Mouse (Mus musculus): ENCODE data around the gene Gm2a. TPM values are rescaled to one million over a fixed set of nuclear protein-coding genes. Genes with fewer than 3 reads are reported as not detected.

Gene Gm2a
- polyA plus RNA-seq, 1 experiment = 231 TPM

DNA sequence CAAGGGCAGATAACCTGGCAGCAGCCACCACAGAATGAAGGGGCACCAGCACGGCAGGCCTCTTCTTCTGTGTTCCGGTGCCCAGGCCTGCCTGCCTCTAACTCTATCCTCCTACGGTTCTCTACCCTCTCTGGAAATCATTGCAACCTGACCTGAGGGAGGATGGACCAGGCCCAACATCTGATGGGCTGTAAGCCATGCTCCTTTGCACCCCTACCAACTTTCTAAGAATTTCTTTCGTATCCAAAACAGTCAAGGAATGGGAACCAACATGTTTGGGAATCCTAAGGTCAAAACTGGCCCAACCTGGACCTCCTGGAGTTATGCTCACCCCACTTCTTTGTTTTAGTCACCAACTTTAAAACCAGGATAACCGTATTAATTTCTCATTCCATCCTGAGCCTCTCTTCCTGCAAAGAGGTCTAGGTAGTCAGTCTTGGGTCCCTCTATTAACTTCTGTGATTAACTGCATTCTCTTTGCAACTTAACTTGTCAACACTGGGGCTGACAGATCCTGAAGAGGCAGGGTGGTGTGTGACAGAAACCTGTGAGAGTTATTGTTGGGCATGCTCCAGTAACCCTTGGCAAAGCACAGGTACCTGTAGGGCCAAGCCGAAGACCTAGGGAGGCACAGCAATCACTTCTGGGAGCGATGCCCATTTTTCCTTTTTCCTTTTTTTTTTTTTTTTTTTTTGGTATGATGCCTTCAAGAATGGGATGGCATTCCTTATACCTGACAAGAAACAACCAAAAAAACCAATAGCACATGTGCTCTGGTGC is 11.8 kb downstream of the Gm2a start:
- no peak for TF ChIP-seq CTCF (IDR thresholded peaks at IDR 0.05; ENCODE audit: low read depth, low read length)
- TF ChIP-seq POLR2A (IDR thresholded peaks at IDR 0.05; ENCODE audit: borderline replicate concordance, low read depth, low read length) = no peak
- Histone ChIP-seq H3K4me1 (ENCODE audit: control insufficient read depth, insufficient read depth, low read length) (peaks cover 35% of the 10 kb centered on the region), H3K27ac (ENCODE audit: insufficient read depth, low read depth, low read length) (no peak overlapping the region), H3K4me3 (ENCODE audit: insufficient read depth, low read length) (no peak overlapping the region)

DNA sequence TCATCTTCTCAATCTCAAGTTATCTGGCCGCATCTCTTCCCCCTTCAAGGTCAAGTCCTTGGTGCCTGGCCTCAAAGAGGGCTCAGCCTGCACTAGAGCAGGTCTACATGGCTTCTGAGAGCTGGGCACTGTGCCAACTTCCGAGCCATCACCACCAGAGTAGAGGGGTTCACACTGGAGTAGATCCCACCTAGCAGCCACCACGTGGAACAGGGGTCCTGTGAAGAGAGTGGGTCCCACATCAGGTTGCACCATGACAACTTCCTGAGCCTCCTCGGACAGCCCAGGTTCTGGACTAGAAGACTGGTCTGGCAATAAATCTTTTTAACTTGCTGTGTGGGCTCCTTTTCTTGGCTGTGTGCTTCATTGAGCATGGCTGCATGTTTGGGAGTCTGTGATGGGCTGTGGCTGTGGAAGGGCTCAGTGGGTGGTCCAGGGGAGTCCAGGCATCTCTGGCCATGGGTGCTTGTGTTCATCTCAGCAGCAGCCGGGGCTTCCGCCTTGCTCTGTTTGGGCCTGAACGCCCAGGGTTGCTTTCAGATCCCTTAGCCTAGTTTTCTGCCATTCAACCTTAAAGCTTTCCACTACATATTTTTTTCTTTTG is 12.8 kb downstream of the Gm2a start:
- Histone ChIP-seq H3K4me1 (ENCODE audit: control insufficient read depth, insufficient read depth, low read length) (peaks cover 37% of the 10 kb centered on the region), H3K27ac (ENCODE audit: insufficient read depth, low read depth, low read length) (no peak overlapping the region), H3K4me3 (ENCODE audit: insufficient read depth, low read length) (no peak overlapping the region)
- TF ChIP-seq POLR2A (IDR thresholded peaks at IDR 0.05; ENCODE audit: borderline replicate concordance, low read depth, low read length) (no peak), CTCF (IDR thresholded peaks at IDR 0.05; ENCODE audit: low read depth, low read length) (no peak)

DNA sequence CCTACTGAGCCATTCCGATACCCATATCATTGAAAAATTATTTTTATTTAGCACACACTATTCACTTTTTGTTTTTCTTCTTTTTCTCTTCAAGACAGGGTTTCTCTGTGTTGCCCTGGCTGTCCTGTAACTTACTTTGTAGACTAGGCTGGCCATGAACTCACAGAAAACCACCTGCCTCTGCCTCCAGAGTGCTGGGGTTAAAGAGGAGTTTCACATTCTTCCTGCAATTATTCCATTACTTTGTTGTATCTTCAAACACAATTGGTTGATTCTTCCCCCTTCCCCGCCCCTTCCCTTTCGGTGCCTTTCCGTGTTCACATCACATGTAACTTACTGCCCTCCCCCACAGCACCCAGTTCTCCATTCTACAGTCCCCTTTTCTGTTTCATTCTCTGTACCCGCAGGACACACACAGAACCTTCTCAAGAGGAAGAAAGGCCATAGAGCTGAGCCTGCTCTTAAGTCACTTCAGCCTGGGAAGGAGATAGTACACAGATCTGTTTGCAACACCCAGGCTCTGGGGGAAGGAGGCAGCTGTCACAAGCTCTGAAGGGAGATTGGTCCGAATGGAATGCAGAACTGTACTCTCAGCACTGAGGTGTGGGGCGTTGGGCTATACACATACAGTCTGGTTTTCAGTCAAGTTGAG is 15.4 kb downstream of the Gm2a start:
- TF ChIP-seq POLR2A (IDR thresholded peaks at IDR 0.05; ENCODE audit: borderline replicate concordance, low read depth, low read length) = no peak
- no peak for TF ChIP-seq CTCF (IDR thresholded peaks at IDR 0.05; ENCODE audit: low read depth, low read length)
- Histone ChIP-seq H3K4me3 (ENCODE audit: insufficient read depth, low read length) (peak overlapping the region; percentile 15), H3K4me1 (ENCODE audit: control insufficient read depth, insufficient read depth, low read length) (peaks cover 24% of the 10 kb centered on the region), H3K27ac (ENCODE audit: insufficient read depth, low read depth, low read length) (peak overlapping the region; percentile 78)

DNA sequence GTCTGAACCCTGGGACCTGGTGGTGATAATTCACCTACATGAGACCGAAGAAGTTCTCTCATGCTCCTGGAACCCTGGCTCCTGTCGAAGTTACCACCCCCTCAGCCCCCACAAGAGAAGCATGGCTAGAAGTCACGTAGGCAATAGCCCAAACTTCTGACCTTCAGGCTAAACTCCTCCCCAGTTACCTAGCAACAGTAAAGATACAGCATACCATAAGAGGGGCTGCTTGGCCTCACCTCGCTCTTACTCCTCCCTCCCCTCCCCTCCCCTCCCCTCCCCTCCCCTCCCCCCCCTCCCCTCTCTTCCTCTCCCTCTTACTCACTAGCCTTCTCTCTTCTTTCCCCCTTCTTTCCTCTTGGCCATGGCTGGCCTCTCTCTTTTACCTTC is 15.9 kb downstream of the Gm2a start:
- peak overlapping the region; percentile 15 for H3K4me3 ChIP-seq (ENCODE audit: insufficient read depth, low read length)
- H3K27ac ChIP-seq (ENCODE audit: insufficient read depth, low read depth, low read length) = peak overlapping the region; percentile 78
- peaks cover 24% of the 10 kb centered on the region for H3K4me1 ChIP-seq (ENCODE audit: control insufficient read depth, insufficient read depth, low read length)

DNA sequence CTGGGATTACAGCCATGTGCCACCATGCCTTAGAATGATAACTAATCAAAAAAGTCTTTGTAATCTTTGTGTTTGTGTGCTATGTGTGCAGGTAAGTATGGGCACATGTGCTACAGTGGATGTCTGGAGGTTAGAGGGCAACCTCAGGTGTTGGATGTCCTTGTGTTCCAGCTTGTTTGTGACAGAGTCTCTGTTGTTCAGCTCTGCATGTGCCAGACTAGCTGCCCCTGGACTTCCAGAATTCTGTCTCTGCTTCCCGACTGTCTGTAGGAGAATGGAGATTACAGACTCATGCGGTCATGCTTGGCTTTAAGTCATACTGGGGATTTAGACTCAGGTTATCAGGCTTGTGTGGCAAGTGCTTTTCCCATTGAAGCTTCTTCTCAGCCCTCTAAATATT is 16.4 kb downstream of the Gm2a start:
- Histone ChIP-seq H3K4me3 (ENCODE audit: insufficient read depth, low read length) (no peak overlapping the region), H3K27ac (ENCODE audit: insufficient read depth, low read depth, low read length) (peak overlapping the region; percentile 78), H3K4me1 (ENCODE audit: control insufficient read depth, insufficient read depth, low read length) (peaks cover 24% of the 10 kb centered on the region)
- no peak for TF ChIP-seq CTCF (IDR thresholded peaks at IDR 0.05; ENCODE audit: low read depth, low read length)
- TF ChIP-seq POLR2A (IDR thresholded peaks at IDR 0.05; ENCODE audit: borderline replicate concordance, low read depth, low read length) = no peak

DNA sequence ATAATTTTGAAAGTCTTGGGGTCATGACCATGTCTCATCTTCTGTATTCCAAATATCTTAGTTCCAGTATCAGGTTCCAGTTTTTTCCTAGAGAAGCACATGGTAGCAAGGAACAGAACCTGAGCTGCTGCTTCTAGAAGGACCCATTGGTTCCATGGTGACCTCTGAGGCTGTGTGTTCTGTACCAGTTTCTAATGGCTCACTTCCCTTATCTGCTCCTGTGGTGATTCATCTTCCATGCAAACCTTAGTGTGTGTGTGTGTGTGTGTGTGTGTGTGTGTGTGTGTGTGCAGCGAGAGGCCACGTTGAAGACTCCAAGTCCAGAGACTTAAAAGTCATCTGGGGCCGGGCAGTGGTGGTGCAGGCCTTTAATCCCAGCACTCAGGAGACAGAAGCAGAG is 18.1 kb downstream of the Gm2a start:
- Histone ChIP-seq H3K4me1 (ENCODE audit: control insufficient read depth, insufficient read depth, low read length) (peaks cover 28% of the 10 kb centered on the region), H3K27ac (ENCODE audit: insufficient read depth, low read depth, low read length) (0 out of 2 replicates have a peak overlapping the region, but pooled peaks have one; percentile 21), H3K4me3 (ENCODE audit: insufficient read depth, low read length) (no peak overlapping the region)
- TF ChIP-seq CTCF (IDR thresholded peaks at IDR 0.05; ENCODE audit: low read depth, low read length) (no peak), POLR2A (IDR thresholded peaks at IDR 0.05; ENCODE audit: borderline replicate concordance, low read depth, low read length) (no peak)

DNA sequence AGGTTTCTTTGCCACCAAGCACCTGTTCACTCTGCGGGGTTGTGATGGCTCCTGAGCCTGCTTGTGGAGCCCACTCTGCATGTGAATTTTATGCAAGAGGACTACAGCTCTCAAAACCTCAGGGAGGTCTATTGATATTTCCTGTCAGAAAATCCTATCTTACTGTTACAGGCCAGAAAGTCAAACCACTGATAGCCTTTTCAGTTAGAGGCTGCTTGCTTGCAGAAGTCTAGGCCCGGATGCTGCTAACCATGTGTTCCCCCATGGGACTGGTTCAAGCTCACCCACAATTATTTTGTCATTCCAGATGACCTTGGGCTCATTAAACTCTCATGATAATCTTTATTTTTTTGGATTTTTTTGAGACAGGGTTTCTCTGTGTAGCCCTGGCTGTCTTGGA is 19.1 kb downstream of the Gm2a start:
- no peak overlapping the region for H3K4me3 ChIP-seq (ENCODE audit: insufficient read depth, low read length)
- H3K4me1 ChIP-seq (ENCODE audit: control insufficient read depth, insufficient read depth, low read length) = peaks cover 37% of the 10 kb centered on the region
- no peak overlapping the region for H3K27ac ChIP-seq (ENCODE audit: insufficient read depth, low read depth, low read length)
- TF ChIP-seq POLR2A (IDR thresholded peaks at IDR 0.05; ENCODE audit: borderline replicate concordance, low read depth, low read length) = no peak
- no peak for TF ChIP-seq CTCF (IDR thresholded peaks at IDR 0.05; ENCODE audit: low read depth, low read length)

DNA sequence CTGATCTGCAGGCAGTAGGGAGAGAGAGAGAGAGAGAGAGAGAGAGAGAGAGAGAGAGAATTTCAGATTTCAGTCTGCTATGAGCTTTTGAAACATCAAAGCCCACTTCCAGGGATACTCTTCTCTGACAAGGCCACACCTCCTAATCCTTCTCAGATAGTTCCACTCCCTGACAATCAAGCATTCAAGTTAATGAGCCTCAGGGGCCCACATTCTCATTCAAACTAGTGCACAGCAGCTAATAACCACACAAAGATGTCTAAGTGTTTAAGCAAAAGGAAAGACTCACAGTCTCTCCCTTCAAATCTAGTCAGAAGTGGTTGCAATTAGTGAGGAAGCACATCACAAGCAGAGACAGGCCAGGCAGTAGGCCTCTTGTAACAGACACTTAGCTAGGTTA is 22.4 kb downstream of the Gm2a start:
- Histone ChIP-seq H3K4me1 (ENCODE audit: control insufficient read depth, insufficient read depth, low read length) (peaks cover 18% of the 10 kb centered on the region), H3K4me3 (ENCODE audit: insufficient read depth, low read length) (no peak overlapping the region), H3K27ac (ENCODE audit: insufficient read depth, low read depth, low read length) (no peak overlapping the region)
- TF ChIP-seq POLR2A (IDR thresholded peaks at IDR 0.05; ENCODE audit: borderline replicate concordance, low read depth, low read length) = no peak
- TF ChIP-seq CTCF (IDR thresholded peaks at IDR 0.05; ENCODE audit: low read depth, low read length) = no peak

DNA sequence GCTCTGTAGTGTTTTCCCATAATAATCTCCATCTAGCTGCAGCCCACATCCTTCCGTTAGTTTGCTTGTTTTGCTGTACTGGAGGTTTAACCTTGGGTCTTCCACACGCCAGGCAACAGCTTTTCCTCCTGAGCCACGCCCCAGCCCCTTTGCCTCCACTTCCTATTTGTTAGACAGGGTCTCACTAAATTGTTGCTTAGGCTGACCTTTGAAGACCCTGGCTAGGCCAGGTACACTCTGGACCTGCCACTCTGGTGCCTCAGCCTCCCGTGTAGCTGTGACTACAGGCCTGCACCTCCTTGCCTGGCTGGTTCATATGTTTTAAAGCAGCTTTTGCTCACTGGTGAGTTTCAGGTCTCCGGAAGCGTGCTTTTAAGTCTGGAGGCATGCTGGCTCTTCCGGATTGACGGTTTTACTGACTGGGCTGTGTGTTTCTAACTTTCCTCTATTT is 22.9 kb downstream of the Gm2a start:
- Histone ChIP-seq H3K4me3 (ENCODE audit: insufficient read depth, low read length) (no peak overlapping the region), H3K27ac (ENCODE audit: insufficient read depth, low read depth, low read length) (no peak overlapping the region), H3K4me1 (ENCODE audit: control insufficient read depth, insufficient read depth, low read length) (peaks cover 15% of the 10 kb centered on the region)
- no peak for TF ChIP-seq CTCF (IDR thresholded peaks at IDR 0.05; ENCODE audit: low read depth, low read length)
- TF ChIP-seq POLR2A (IDR thresholded peaks at IDR 0.05; ENCODE audit: borderline replicate concordance, low read depth, low read length) = no peak

DNA sequence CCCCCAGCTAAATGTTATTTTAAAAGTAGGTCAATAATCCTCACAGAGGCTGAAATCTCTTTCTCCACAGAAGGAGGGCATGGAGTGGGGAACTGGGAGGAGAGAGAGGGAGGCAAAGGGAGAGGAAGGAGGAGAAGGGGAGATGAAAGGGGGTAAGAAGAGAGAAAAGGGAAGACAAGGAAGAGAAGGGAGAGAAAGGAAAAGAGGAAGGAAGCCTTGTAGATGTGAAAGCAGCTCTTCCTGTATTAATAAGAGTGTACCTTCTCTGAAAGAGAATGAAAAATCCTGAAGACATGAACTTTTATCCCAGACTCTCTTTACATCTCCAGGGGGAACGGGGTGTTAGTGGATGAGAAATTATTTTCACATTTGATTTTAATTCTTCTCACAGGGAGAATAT is 23.5 kb downstream of the Gm2a start:
- Histone ChIP-seq H3K4me3 (ENCODE audit: insufficient read depth, low read length) (no peak overlapping the region), H3K4me1 (ENCODE audit: control insufficient read depth, insufficient read depth, low read length) (peaks cover 14% of the 10 kb centered on the region), H3K27ac (ENCODE audit: insufficient read depth, low read depth, low read length) (no peak overlapping the region)
- no peak for TF ChIP-seq CTCF (IDR thresholded peaks at IDR 0.05; ENCODE audit: low read depth, low read length)
- TF ChIP-seq POLR2A (IDR thresholded peaks at IDR 0.05; ENCODE audit: borderline replicate concordance, low read depth, low read length) = no peak

Data from bone marrow macrophage, adult 2 months (primary cell).